Mouse (Mus musculus): Measurements from ENCODE around the gene Ptges3l. TPM values are rescaled to one million over a fixed set of nuclear protein-coding genes. Genes with fewer than 3 reads are reported as not detected.
"Not testable (repeated sequence)": the region's sequence is repeated elsewhere in the genome, so short reads cannot be mapped to it uniquely, and the experiment has no call there.

Ptges3l gene
- total and polyA plus RNA-seq, 3 experiments = 1.1 to 4.3 (median 2.1) TPM

- no peak for DNase-seq
These were observed 32.5 kb upstream of the Ptges3l start for GRCm38 (mm10) chr11:101457631-101458030.

DNA sequence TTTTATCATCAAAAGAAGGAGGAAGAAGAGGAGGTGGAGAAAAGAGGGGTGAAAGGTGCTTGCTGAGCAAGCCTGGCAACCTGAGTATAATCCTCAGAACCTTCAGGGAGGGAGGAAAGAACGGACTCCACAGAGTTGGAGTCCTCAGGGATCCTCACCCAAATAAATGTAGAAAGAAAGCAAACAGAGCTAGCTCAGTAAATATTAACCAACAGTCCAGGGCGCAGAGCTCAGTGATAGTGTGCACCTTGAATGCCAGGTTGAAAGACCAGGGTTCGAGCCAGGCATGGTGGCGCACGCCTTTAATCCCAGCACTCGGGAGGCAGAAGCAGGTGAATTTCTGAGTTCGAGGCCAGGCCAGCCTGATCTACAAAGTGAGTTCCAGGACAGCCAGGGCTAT lies 30.5 kb upstream of the Ptges3l start:
- no peak for DNase-seq

DNA sequence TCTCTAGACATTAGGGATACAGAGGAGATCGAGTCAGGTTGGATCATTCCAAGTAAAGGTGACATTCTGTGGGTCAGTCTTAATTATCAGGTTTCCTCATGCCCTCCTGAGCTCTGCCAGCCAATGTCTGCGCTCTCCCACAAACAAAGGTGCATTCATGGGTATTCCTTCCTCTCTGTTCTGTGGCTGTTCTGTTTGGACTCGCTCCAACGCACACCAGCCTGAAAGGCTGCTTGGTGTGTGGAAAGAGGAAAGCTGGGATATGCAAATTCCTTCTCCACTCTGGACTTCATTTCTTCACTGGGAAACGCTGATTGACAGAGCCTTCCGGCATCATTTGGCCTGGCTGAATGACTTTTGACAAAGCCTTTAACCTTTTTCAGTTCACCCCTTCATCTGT lies 29.6 kb upstream of the Ptges3l start:
- no peak for DNase-seq

DNA sequence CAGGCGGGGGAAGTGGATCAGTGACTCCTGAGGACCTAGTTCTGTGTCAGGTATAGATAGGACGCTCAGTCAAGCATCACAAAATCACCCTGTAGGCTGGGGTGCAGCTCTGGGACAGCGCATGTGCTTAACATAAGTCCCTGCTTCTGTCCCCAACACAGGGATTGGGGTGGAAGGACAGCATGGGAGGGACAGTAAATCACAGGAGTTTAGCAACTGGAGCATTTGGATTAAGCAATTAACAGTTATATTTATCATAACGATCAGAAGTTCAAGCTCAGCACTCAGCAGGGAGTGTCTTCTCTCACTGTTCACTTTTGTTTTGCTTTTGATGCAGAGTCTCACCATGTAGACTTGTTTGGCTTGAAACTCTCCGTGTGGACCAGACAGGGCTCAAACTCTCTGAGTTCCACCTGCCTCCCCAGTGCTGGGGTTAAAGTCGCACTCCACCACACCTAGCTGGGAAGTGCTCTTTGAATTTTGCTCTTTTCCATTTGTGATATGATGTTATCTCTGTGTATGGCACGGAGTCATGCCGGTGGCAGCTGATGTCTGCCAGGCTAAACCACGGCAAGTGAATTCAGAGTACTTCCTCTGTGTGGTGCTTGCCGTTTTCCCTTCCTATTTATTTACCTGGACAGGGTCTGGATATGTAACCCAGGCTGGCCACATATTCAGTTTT lies 27.1 kb upstream of the Ptges3l start:
- no peak for DNase-seq

GRCm38 (mm10) chr11:101451536-101451935 lies 26.4 kb upstream of the Ptges3l start:
- no peak for DNase-seq

DNA sequence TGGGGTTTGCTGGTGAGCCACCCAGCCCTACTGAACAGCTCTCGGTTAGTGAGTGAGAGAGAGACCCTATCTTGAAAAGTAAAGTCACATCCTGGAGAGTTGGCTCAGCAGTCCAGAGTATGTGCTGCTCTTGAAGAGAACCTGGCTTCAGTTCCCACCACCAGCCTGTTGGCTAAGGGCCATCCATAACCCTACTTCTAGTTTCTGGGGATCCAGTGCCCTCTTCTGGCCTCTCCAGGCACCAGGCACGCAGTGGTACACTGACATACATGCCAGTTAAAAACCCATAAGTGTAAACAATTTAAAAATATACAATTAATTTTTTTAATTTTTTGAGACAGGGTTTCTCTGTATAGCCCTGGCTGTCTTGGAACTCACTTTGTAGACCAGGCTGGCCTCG lies 25.3 kb upstream of the Ptges3l start:
- no peak for DNase-seq

DNA sequence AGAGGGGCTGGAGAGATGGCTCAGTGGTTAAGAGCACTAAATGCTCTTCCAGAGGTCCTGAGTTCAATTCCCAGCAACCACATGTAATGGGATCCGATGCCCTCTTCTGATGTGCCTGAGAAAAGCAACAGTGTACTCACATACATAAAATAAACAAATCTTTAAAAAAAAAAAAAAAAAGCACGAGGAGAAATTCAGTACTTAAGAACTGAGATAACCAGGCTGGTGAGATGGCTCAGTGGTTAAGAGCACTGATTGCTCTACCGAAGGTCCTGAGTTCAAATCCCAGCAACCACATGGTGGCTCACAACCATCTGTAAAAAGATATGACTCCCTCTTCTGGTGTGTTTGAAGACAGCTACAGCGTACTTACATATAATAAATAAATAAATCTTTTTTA lies 24.5 kb upstream of the Ptges3l start:
- not testable (repeated sequence) for DNase-seq

DNA sequence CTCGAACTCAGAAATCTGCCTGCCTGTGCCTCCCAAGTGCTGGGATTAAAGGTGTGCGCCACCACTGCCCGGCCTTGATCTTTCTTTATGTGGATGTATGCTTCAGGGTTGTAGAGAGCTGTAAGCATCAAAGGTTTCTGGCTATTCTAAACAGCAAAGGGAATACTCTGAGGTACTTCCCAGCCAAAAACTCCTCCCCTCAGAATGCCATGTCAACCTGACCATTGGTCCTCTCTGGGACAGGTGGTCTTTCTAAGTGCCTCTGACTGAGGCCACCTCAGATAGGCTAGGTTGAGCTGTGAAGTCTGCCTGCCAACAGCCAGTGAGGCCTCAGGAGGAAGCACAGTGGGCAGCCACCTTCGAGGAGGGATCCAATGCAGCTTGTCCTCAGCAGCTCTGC lies 23.8 kb upstream of the Ptges3l start:
- no peak for DNase-seq

DNA sequence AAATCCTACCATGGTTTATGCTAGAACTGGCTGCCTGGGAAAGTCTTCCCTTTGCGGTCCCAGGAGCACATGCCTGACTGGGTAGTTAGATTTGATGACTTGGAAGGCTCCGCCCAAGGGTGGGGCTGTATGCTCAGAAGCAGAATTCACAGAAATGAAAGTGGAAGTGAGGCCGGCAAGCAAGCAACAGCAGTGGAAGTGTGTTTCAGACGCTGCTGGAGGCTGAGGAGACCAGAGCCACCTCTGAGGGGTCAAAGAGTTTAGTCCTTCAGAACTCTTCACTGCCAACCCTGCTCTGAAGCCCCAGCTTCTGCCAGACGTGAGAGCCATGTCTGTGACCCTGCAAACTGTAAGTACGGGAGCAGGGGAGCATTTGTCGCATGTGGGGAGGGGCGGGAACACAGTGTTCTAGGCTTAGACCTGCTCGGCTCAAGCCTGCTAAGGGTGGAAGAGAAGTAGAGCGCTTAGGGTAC lies 23.2 kb upstream of the Ptges3l start, which contains the start of gene Ifi35:
Ifi35 (plus strand) TSS at position 134 of the 473 bp plus-strand sequence.
- DNase-seq = peak; percentile 91

GRCm38 (mm10) chr11:101447786-101448185 lies 22.7 kb upstream of the Ptges3l start:
- DNase-seq = no peak

DNA sequence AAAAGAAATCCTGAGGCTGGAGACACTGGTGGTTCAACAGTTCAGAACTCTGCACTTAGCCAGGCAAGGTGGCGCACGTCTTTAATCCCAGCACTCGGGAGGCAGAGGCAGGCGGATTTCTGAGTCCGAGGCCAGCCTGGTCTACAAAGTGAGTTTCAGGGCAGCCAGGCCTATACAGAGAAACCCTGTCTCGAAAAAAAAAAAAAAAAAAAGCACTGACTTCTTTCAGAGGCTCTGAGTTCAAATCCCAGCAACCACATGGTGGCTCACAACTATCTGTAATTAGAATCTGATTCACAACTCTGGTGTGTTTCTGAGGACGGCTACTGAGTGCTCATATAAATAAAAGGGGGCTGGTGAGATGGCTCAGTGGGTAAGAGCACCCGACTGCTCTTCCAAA lies 21.7 kb upstream of the Ptges3l start:
- DNase-seq = not testable (repeated sequence)

GRCm38 (mm10) chr11:101446319-101446718 lies 21.2 kb upstream of the Ptges3l start:
- DNase-seq = no peak

GRCm38 (mm10) chr11:101442760-101443159 lies 17.6 kb upstream of the Ptges3l start:
- no peak for DNase-seq

DNA sequence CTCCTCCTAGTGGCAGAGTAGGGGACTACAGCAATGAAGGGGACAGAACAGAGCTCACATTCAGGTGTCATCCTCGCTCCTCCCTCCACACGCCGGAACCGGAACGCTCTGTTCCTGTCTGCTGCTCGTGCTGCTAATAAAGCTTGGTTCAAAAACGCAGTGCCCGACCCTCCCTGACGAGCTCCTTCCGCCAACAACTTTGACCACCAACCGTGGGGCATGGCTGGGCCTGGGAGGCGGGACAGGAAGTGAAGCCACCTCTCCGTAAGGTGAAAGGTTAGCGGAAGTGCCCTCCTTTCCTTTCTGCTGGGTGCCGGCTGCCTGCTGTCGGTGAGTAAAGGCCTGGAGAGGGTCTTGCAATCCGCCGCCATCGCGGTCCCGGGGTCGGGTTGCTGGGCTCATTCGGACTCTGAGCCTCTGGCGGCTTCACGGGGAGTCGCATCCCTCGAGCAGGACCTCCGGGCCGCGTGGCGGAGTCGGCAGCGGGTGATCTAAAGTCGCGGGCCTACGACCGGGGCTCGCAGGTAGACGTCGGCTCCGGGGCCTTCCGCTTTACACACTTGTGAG lies 17.1 kb upstream of the Ptges3l start, which contains the start of gene Rpl27:
Rpl27 (plus strand) TSS at position 172 of the 567 bp plus-strand sequence.
- DNase-seq = peak; percentile 98

- not testable (repeated sequence) for DNase-seq
These were observed 16.5 kb upstream of the Ptges3l start for GRCm38 (mm10) chr11:101441450-101442126.

- not testable (repeated sequence) for DNase-seq
These were observed 12.9 kb upstream of the Ptges3l start for GRCm38 (mm10) chr11:101438006-101438405.

GRCm38 (mm10) chr11:101436916-101437315 lies 11.8 kb upstream of the Ptges3l start:
- DNase-seq = no peak

DNA sequence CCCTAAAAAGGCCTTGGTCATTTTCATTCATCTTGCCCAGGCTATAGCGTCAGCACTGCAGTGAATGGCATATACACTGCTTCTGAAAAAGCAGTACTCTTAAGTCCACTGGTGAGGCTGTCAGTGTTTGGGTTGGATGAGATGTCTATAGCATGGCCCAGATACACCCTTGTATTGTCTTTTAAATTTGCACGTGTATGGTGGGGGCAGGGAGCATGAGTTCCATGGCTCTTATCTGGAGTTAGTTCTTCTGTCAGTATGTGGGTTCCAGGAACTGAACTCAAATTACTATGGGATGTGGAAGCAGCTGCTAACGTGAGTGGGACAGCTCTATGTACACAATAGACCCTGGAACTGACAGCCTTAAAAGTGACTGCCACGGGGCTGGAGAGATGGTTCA lies 10.7 kb upstream of the Ptges3l start:
- no peak for DNase-seq

DNA sequence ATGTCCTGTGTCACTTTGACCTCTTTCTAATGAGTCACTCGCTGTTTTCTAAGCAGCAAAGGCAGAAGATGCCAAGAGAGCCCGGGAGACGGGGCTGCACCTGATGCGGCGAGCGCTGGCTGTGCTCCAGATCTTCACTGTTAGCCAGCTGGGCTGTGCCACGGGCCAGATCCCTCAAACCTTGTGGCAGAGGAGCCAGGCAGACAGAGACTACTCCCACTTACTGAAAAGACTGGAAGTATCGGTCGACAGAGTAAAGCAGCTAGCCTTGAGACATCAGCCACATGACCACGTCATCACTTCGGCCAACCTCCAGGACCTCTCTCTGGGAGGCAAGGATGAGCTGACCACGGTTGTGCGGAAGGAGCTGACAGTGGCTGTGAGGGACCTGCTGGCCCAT lies 8.3 kb upstream of the Ptges3l start:
- DNase-seq = peak; percentile 62

DNA sequence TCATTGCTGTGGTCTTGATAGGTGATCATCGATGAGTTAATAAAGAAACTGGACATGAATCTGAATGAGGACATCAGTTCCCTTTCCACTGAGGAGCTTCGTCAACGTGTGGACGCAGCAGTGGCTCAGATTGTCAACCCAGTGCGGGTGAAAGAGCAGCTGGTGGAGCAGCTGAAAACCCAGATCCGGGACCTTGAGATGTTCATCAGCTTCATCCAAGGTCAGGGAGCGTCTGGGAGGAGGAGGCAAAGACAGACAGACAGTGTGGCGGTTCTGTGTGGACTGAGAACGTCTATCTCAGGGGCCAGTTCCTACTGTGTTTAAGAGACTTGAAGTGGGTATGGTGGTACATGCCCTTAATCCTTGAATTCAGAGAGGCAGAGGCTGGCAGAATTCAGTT lies 6.2 kb upstream of the Ptges3l start:
- DNase-seq = peak; percentile 57

DNA sequence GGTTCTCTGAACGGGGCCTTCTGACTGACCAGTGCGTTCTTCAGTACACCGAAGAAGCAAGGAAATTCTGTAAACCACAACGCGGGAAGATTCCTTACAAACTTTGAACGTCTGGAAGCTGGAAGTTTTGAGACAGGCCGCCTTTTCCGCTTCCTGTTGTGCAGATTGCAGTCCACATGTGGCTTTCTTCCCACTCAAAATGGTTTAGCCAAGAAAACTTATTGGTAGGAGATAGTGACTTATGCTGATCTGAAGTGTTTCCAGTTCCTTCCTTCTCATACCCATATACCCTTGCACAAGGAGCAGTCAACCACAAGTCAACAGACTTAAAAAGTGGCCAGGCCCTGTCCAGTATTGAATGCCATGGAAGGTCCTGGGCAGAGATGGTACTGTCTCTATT lies 1.0 kb upstream of the Ptges3l start:
- no peak for DNase-seq

DNA sequence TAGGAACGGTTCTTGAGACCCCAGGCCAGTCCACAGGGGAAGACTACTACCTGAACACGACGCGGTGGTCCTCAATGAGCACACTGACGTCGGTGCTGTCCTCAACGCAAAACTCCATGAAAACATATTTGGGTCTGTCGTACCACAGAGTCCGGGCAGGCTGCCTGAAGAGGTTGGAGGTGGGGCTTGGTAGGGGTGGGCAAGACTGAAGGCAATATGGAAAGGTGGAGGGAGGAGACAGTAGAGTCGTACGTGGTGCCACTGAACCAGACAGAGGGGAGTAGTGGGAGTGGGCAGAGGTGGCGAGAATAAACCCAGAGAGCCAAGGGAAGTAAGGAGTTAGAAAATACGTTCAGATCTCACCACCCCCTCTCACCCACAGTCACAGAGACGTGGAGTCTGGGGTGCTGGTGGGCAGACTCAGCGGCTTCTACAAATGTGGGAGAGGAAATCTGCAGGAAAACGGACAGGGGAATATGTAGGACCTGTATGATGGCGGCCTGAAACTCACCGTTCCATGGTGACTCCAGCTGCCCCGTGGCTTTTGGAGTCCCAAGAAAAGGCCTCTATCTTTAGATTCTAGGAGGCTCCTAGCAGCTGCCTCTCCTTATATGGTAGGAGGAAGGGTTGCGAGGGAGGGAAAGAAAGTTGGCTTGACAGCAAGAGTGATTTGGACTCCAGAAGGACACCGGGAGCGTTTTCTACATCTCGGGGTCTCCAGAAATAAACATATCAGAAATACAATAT lies 855 bp downstream of the Ptges3l start, which contains the start of gene Gm27029:
Gm27029 (minus strand) TSS at position 692 of the 747 bp plus-strand sequence.
- no peak for DNase-seq

Measured in adrenal gland, adult 2 months (tissue).